Mouse (Mus musculus): ENCODE data around the gene Scn9a. TPM values are rescaled to one million over a fixed set of nuclear protein-coding genes. Genes with fewer than 3 reads are reported as not detected.

The Scn9a gene
- polyA plus RNA-seq, 2 experiments, result 0.12 to 0.35 TPM

DNA sequence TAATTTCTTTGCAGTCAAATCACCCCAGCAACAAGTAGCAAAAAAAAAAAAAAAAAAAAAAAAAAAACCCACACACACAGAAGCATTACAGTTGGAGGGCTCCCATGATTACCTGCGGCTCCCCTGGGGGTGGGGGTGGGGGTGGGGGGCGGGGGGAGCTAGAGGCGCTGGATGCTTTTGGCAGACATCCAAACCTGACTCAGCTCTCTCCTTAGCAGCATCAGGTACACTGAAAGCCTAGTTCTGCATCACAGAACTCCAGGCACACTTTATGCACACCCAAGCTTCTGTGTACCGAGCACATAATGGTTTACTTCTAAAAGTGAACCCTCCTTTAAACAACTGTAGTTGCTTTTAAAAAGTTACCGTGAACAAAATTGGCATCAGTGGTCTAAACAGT is 2.0 kb downstream of the Scn9a start:
- H3K4me1 ChIP-seq (ENCODE audit: control insufficient read depth, insufficient read depth, low read length), result no peaks in the 10 kb centered on the region; the same call in 1 of the 2 replicates
- H3K27ac ChIP-seq (replicated peaks; ENCODE audit: low read depth, low read length), result no peak overlapping the region
- DNase-seq (ENCODE audit: low spot score), result peak; percentile 49
- ATAC-seq (ENCODE audit: low FRiP score, low read depth), result no peak
- H3K9ac ChIP-seq (ENCODE audit: low read depth, low read length, severe bottlenecking), result no peak overlapping the region
- no peak overlapping the region for H3K4me3 ChIP-seq (replicated peaks; ENCODE audit: low read length)
- peak overlapping the region; percentile 16; the same call in 1 of the 2 replicates for H3K4me2 ChIP-seq (replicated peaks; ENCODE audit: low read depth, low read length, severe bottlenecking)
- WGBS, result 20% methylated on average over 5 of the region's 5 CpGs
- H3K9me3 ChIP-seq (ENCODE audit: control insufficient read depth, low read length), result no peaks in the 10 kb centered on the region
- peaks cover 10% of the 10 kb centered on the region; the same call in 1 of the 2 replicates for H3K27me3 ChIP-seq (ENCODE audit: control insufficient read depth, insufficient read depth, low read length)
- TF ChIP-seq POLR2A (IDR thresholded peaks at IDR 0.05; ENCODE audit: borderline replicate concordance, extremely low read depth, insufficient read depth, insufficient read length), result no peak
- no peaks in the 10 kb centered on the region for H3K36me3 ChIP-seq (ENCODE audit: control insufficient read depth, insufficient read depth, low read length)

DNA sequence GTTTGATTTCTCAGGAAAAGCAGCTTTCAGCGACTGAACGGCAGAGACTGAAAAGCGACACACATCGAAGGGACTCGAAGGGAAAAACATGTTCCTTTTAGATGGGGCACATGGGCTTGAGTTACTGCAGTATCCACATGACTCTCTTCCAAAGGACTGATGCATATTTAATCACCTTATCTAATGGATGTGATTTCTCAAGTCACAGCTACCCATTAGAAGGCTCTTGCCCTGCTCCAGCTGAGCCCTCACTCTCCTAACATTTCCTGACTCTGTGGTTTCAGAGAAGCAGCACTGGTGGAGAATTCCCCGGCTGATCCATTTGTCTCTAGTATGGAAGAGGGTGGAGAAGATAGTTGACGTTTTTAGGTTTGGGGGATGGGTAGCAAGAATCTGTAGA is 23.7 kb downstream of the Scn9a start:
- H3K9ac ChIP-seq (ENCODE audit: low read depth, low read length, severe bottlenecking), result no peak overlapping the region
- no peaks in the 10 kb centered on the region for H3K36me3 ChIP-seq (ENCODE audit: control insufficient read depth, insufficient read depth, low read length)
- 76% methylated on average over 7 of the region's 7 CpGs for WGBS
- H3K4me2 ChIP-seq (replicated peaks; ENCODE audit: low read depth, low read length, severe bottlenecking), result no peak overlapping the region
- no peaks in the 10 kb centered on the region for H3K4me1 ChIP-seq (ENCODE audit: control insufficient read depth, insufficient read depth, low read length)
- no peaks in the 10 kb centered on the region for H3K27me3 ChIP-seq (ENCODE audit: control insufficient read depth, insufficient read depth, low read length)
- no peaks in the 10 kb centered on the region for H3K9me3 ChIP-seq (ENCODE audit: control insufficient read depth, low read length)
- ATAC-seq (ENCODE audit: low FRiP score, low read depth) (no peak), DNase-seq (ENCODE audit: low spot score) (no peak)
- no peak overlapping the region for H3K4me3 ChIP-seq (replicated peaks; ENCODE audit: low read length)
- no peak overlapping the region for H3K27ac ChIP-seq (replicated peaks; ENCODE audit: low read depth, low read length)
- no peak for TF ChIP-seq POLR2A (IDR thresholded peaks at IDR 0.05; ENCODE audit: borderline replicate concordance, extremely low read depth, insufficient read depth, insufficient read length)

DNA sequence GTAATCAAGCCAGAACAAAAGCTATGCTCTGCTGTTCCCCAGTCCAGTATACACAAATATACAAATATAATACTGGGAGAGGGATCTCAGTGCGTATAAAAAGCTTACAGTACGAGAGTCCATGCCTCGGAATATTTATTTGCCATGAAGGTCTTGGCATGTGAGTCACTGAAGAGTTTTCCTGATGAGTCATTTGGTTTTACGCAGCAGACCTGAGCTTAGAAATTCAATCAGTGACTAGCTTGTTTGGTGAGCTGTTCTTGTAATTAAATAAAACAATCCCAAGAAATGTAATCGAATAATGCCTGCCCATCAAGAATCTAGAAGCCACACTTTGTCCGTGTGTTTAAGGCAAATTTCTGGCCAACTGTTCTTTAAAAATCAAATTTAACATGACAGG is 37.4 kb downstream of the Scn9a start:
- H3K4me1 ChIP-seq (ENCODE audit: control insufficient read depth, insufficient read depth, low read length), result no peaks in the 10 kb centered on the region
- ATAC-seq (ENCODE audit: low FRiP score, low read depth), result no peak
- no peak overlapping the region for H3K27ac ChIP-seq (replicated peaks; ENCODE audit: low read depth, low read length)
- H3K36me3 ChIP-seq (ENCODE audit: control insufficient read depth, insufficient read depth, low read length), result no peaks in the 10 kb centered on the region
- no peak overlapping the region for H3K4me3 ChIP-seq (replicated peaks; ENCODE audit: low read length)
- no peaks in the 10 kb centered on the region for H3K27me3 ChIP-seq (ENCODE audit: control insufficient read depth, insufficient read depth, low read length)
- no peak for TF ChIP-seq POLR2A (IDR thresholded peaks at IDR 0.05; ENCODE audit: borderline replicate concordance, extremely low read depth, insufficient read depth, insufficient read length)
- no peak for DNase-seq (ENCODE audit: low spot score)
- no peaks in the 10 kb centered on the region for H3K9me3 ChIP-seq (ENCODE audit: control insufficient read depth, low read length)
- WGBS, result 70% methylated on average over 6 of the region's 6 CpGs
- no peak overlapping the region for H3K4me2 ChIP-seq (replicated peaks; ENCODE audit: low read depth, low read length, severe bottlenecking)
- no peak overlapping the region for H3K9ac ChIP-seq (ENCODE audit: low read depth, low read length, severe bottlenecking)

DNA sequence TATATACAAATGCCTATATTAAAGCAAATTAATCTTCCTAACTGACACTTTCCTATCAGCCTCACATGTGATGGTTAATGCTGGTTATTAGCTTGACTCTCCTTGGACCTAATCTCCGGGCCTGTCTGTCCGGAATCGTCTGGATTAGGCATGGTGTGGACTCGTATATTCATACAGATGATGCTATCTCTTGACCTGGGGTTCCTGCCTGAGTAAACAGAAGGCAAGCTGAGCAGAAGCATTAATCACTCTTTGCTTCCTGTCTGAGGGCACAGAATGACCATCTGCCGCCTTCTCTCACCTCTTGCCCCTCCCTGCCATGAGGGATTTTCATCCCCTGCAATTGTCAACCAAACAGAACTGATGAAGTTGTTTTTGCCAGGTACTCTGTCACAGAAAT is 38.6 kb downstream of the Scn9a start:
- Histone ChIP-seq H3K9me3 (ENCODE audit: control insufficient read depth, low read length) (no peaks in the 10 kb centered on the region), H3K36me3 (ENCODE audit: control insufficient read depth, insufficient read depth, low read length) (no peaks in the 10 kb centered on the region), H3K4me3 (replicated peaks; ENCODE audit: low read length) (no peak overlapping the region), H3K9ac (ENCODE audit: low read depth, low read length, severe bottlenecking) (no peak overlapping the region), H3K4me2 (replicated peaks; ENCODE audit: low read depth, low read length, severe bottlenecking) (no peak overlapping the region), H3K4me1 (ENCODE audit: control insufficient read depth, insufficient read depth, low read length) (no peaks in the 10 kb centered on the region), H3K27ac (replicated peaks; ENCODE audit: low read depth, low read length) (no peak overlapping the region), H3K27me3 (ENCODE audit: control insufficient read depth, insufficient read depth, low read length) (no peaks in the 10 kb centered on the region)
- ATAC-seq (ENCODE audit: low FRiP score, low read depth), result no peak
- TF ChIP-seq POLR2A (IDR thresholded peaks at IDR 0.05; ENCODE audit: borderline replicate concordance, extremely low read depth, insufficient read depth, insufficient read length), result no peak
- no peak for DNase-seq (ENCODE audit: low spot score)
- WGBS, result 59% methylated on average over 5 of the region's 5 CpGs

DNA sequence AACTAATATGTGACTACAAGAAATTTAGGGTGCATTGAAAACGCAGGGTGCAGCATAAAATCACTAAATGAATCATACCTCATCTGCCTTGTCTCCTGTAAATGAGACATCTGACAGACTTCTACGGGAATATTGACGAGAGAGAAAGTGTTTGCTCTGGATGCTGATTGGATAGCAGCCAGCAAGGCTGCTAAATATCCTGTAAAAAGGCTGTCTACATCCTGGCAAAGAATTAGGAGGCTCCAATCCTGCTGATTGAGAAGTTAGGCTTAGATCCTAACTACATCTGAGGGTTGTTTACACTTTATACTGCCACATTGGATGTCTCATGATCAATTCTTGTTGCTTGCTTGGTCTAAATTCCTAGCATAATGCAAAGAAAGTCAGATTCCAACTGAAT is 44.6 kb downstream of the Scn9a start:
- Histone ChIP-seq H3K9me3 (ENCODE audit: control insufficient read depth, low read length) (no peaks in the 10 kb centered on the region), H3K36me3 (ENCODE audit: control insufficient read depth, insufficient read depth, low read length) (no peaks in the 10 kb centered on the region), H3K4me2 (replicated peaks; ENCODE audit: low read depth, low read length, severe bottlenecking) (no peak overlapping the region), H3K4me1 (ENCODE audit: control insufficient read depth, insufficient read depth, low read length) (no peaks in the 10 kb centered on the region), H3K27ac (replicated peaks; ENCODE audit: low read depth, low read length) (no peak overlapping the region), H3K27me3 (ENCODE audit: control insufficient read depth, insufficient read depth, low read length) (no peaks in the 10 kb centered on the region), H3K4me3 (replicated peaks; ENCODE audit: low read length) (no peak overlapping the region), H3K9ac (ENCODE audit: low read depth, low read length, severe bottlenecking) (no peak overlapping the region)
- WGBS, result 84% methylated on average over 3 of the region's 3 CpGs
- no peak for DNase-seq (ENCODE audit: low spot score)
- no peak for ATAC-seq (ENCODE audit: low FRiP score, low read depth)
- TF ChIP-seq POLR2A (IDR thresholded peaks at IDR 0.05; ENCODE audit: borderline replicate concordance, extremely low read depth, insufficient read depth, insufficient read length), result no peak
